ENCODE assay signal across 17 mouse cellular contexts in the genomic region with DNA sequence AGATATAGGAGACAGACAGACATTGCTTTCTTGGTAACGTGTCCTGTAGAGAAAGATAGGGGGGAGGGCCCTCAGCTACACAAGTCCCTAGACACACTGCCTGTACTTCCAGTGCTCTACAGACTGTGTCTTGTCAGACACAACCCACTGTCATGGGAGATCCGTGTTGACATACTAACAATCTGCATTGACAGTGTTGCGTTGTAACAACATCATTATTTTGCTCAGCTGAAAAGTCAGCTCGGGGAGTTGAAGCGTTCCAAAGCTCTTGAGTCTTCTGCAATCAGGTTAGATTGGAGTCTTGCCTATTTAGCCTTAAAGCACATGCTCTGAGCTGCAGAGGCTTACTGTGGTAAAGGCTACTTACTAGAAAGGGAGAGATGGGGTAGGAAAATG. TPM values are rescaled to one million over a fixed set of nuclear protein-coding genes. Genes with fewer than 3 reads are reported as not detected.
DNase-seq lines count a peak whose midpoint lies in the region; ATAC-seq and TF ChIP-seq lines count a peak whose summit lies in the region.
"Had no signal": no experiment of that assay in that cellular context is flagged by ENCODE, and none has a peak within 500 bp of the region (broad histone marks: within the 10 kb centered on the region; RNA-seq: fewer than 3 reads in every experiment).

No protein-coding gene starts in this region.

- no peak for DNase-seq in left cerebral cortex, adult 2 months (ENCODE audit: extremely low spot score in 1 of 2, low spot score in 2 of 2)
- no peak for DNase-seq in left cerebral cortex, adult 9 months (ENCODE audit: low spot score in 2 of 2)
- peak; percentile 39 for DNase-seq in CD4-positive, CD25-positive, alpha-beta regulatory T cell, adult 2 months (ENCODE audit: low read depth, low spot score)
- DNase-seq in G1E (ENCODE audit: low spot score): no peak
- no peak for DNase-seq in adipocyte (ENCODE audit: low spot score)
- no peak for DNase-seq in B cell, adult 2 months
- DNase-seq in midbrain, embryonic 11.5 days (ENCODE audit: low spot score, missing footprints): no peak
- DNase-seq: adrenal gland, postnatal 36 days; cerebellum, adult 18-20 months had no signal

- no peak overlapping the region for H3K27ac ChIP-seq in left cerebral cortex, adult 2 months
- peak overlapping the region; percentile 16; the same call in 1 of the 2 replicates for H3K27ac ChIP-seq in liver, embryonic 15.5 days (replicated peaks)
- no peak overlapping the region for H3K27ac ChIP-seq in midbrain, embryonic 11.5 days (ENCODE audit: low read depth, low read length)
- H3K27ac ChIP-seq: forebrain, embryonic 12.5 days; limb, embryonic 13.5 days; midbrain, embryonic 12.5 days had no signal

- no peaks in the 10 kb centered on the region for H3K27me3 ChIP-seq in G1E (ENCODE audit: insufficient read depth, low read length)
- no peaks in the 10 kb centered on the region for H3K27me3 ChIP-seq in liver, embryonic 15.5 days
- H3K27me3 ChIP-seq in midbrain, embryonic 11.5 days (ENCODE audit: control insufficient read depth, insufficient read depth, low read length): no peaks in the 10 kb centered on the region
- H3K27me3 ChIP-seq: forebrain, embryonic 12.5 days; limb, embryonic 13.5 days; midbrain, embryonic 12.5 days had no signal

- peak overlapping the region; percentile 13; the same call in 1 of the 2 replicates for H3K4me2 ChIP-seq in liver, embryonic 15.5 days
- no peak overlapping the region for H3K4me2 ChIP-seq in midbrain, embryonic 11.5 days
- H3K4me2 ChIP-seq: forebrain, embryonic 12.5 days; limb, embryonic 13.5 days; midbrain, embryonic 12.5 days had no signal

- H3K9ac ChIP-seq in liver, embryonic 15.5 days: no peak overlapping the region
- H3K9ac ChIP-seq in midbrain, embryonic 11.5 days (ENCODE audit: low read length): no peak overlapping the region
- H3K9ac ChIP-seq: forebrain, embryonic 12.5 days; limb, embryonic 13.5 days; midbrain, embryonic 12.5 days had no signal

- peak overlapping the region; percentile 21; the same call in 1 of the 2 replicates for H3K4me3 ChIP-seq in left cerebral cortex, adult 2 months
- peak overlapping the region; percentile 68 for H3K4me3 ChIP-seq in G1E (ENCODE audit: low read depth, low read length)
- H3K4me3 ChIP-seq in liver, embryonic 15.5 days (replicated peaks): peak overlapping the region; percentile 28
- H3K4me3 ChIP-seq in midbrain, embryonic 11.5 days (ENCODE audit: low read depth, low read length): no peak overlapping the region
- H3K4me3 ChIP-seq: forebrain, embryonic 12.5 days; limb, embryonic 13.5 days; midbrain, embryonic 12.5 days had no signal

- peaks cover 28% of the 10 kb centered on the region for H3K36me3 ChIP-seq in G1E (replicated peaks)
- H3K36me3 ChIP-seq in liver, embryonic 15.5 days (replicated peaks): no peaks in the 10 kb centered on the region
- H3K36me3 ChIP-seq in midbrain, embryonic 11.5 days (ENCODE audit: control insufficient read depth, insufficient read depth, low read length): no peaks in the 10 kb centered on the region
- H3K36me3 ChIP-seq: forebrain, embryonic 12.5 days; limb, embryonic 13.5 days; midbrain, embryonic 12.5 days had no signal

- peaks cover 61% of the 10 kb centered on the region for H3K4me1 ChIP-seq in G1E (ENCODE audit: insufficient read depth, low read depth, low read length)
- H3K4me1 ChIP-seq in liver, embryonic 15.5 days (replicated peaks): no peaks in the 10 kb centered on the region
- H3K4me1 ChIP-seq in midbrain, embryonic 11.5 days (ENCODE audit: control insufficient read depth, insufficient read depth, low read length): no peaks in the 10 kb centered on the region
- H3K4me1 ChIP-seq: forebrain, embryonic 12.5 days; limb, embryonic 13.5 days; midbrain, embryonic 12.5 days had no signal

- intact Hi-C loops in left cerebral cortex, adult 2 months (cut with DNase I): no loop called here

- no peak for TF ChIP-seq CTCF in left cerebral cortex, adult 2 months (IDR thresholded peaks at IDR 0.05)
- no peak for TF ChIP-seq CTCF in G1E (IDR thresholded peaks at IDR 0.05; ENCODE audit: low read depth, low read length)

- peaks cover 14% of the 10 kb centered on the region for H3K9me3 ChIP-seq in G1E (replicated peaks)
- no peaks in the 10 kb centered on the region for H3K9me3 ChIP-seq in liver, embryonic 15.5 days (replicated peaks)
- H3K9me3 ChIP-seq in midbrain, embryonic 11.5 days (ENCODE audit: control insufficient read depth, low read length): no peaks in the 10 kb centered on the region
- H3K9me3 ChIP-seq: forebrain, embryonic 12.5 days; limb, embryonic 13.5 days; midbrain, embryonic 12.5 days had no signal

- WGBS in liver, embryonic 15.5 days (ENCODE audit: insufficient replicate concordance): 46% methylated on average over 5 of the region's 5 CpGs
- 87% methylated on average over 5 of the region's 5 CpGs for WGBS in midbrain, embryonic 11.5 days

- ATAC-seq in G1E (ENCODE audit: extremely low read depth, insufficient number of reproducible peaks, low FRiP score, poor library complexity, severe bottlenecking): no peak
- ATAC-seq in liver, embryonic 15.5 days (ENCODE audit: insufficient read depth): no peak
- no peak for ATAC-seq in midbrain, embryonic 11.5 days (ENCODE audit: low FRiP score)

RNA-seq across cellular contexts. Expression of a gene that starts 0.8 kb away (rescaled TPM):
- 1 to 10 TPM; 3.5 to 3.8 TPM for total RNA-seq in left cerebral cortex, adult 2 months (2021)
- total RNA-seq in G1E (2014; fragmentation: Nextera tagmentation) (104 and 109 TPM in 2 replicates), G1E (2017) (43.1 and 48.3 TPM in 2 replicates)
- polyA plus RNA-seq in G1E (2012): 44.8 and 52.2 TPM in 2 replicates
- polyA plus RNA-seq in liver, embryonic 15.5 days (2015; fragmentation: Nextera tagmentation; extraction: Ambion mirVana): 8.1 and 10.0 TPM in 2 replicates
- 2.7 TPM in 2 replicates for polyA plus RNA-seq in midbrain, embryonic 11.5 days (2014; fragmentation: Nextera tagmentation; extraction: Ambion mirVana)

RNA-seq across cellular contexts. Expression of a gene that starts 50.8 kb away (rescaled TPM):
- not detected for total RNA-seq in left cerebral cortex, adult 2 months (2021)
- total RNA-seq in G1E (2014; fragmentation: Nextera tagmentation): not detected in 2 replicates
- total RNA-seq in G1E (2017): 0.17 TPM in 1 of 2 replicates, not detected in the other
- not detected in 2 replicates for polyA plus RNA-seq in G1E (2012)
- not detected in 2 replicates for polyA plus RNA-seq in liver, embryonic 15.5 days (2015; fragmentation: Nextera tagmentation; extraction: Ambion mirVana)
- not detected in 2 replicates for polyA plus RNA-seq in midbrain, embryonic 11.5 days (2014; fragmentation: Nextera tagmentation; extraction: Ambion mirVana)
- total RNA-seq: adrenal gland, postnatal 36 days; gastrocnemius, adult 8-10 months; heart, postnatal 14 days had no signal
- polyA plus RNA-seq: embryonic facial prominence, embryonic 11.5 days; forebrain, embryonic 12.5 days; kidney, embryonic 16.5 days; midbrain, embryonic 12.5 days had no signal

RNA-seq across cellular contexts. Expression of a gene that starts 54.6 kb away (rescaled TPM):
- total RNA-seq in left cerebral cortex, adult 2 months (2021): 10 to 100 TPM; 28.1 TPM
- total RNA-seq in G1E (2014; fragmentation: Nextera tagmentation): not detected in 2 replicates
- total RNA-seq in G1E (2017): 0.06 and 0.27 TPM in 2 replicates
- polyA plus RNA-seq in G1E (2012): not detected in 2 replicates
- 0.16 and 0.51 TPM in 2 replicates for polyA plus RNA-seq in liver, embryonic 15.5 days (2015; fragmentation: Nextera tagmentation; extraction: Ambion mirVana)
- 8.1 and 9.0 TPM in 2 replicates for polyA plus RNA-seq in midbrain, embryonic 11.5 days (2014; fragmentation: Nextera tagmentation; extraction: Ambion mirVana)
- total RNA-seq: gastrocnemius, adult 8-10 months; heart, postnatal 14 days had no signal
